Mouse (Mus musculus) embryonic facial prominence, embryonic 11.5 days (tissue): Measurements from ENCODE around the gene 9530077C05Rik. TPM values are rescaled to one million over a fixed set of nuclear protein-coding genes. Genes with fewer than 3 reads are reported as not detected.

Experiments used
- ATAC-seq: fragments of 200-750 bp; cut with Nextera tagmentation; replicated peaks from 2 replicates; pipeline ENCODE4 v1.8.0; 2017; ENCODE audit warnings: low read depth; ENCODE audit not compliant: insufficient number of reproducible peaks, low FRiP score, low TSS enrichment
- DNase-seq: peaks from one replicate; pipeline ENCODE4 v3.0.0-alpha.2; 2015; ENCODE audit warnings: low spot score
- H3K27ac ChIP-seq: fragments of 300-500 bp; sonication (generic); replicated peaks from 2 replicates; pipeline ENCODE4 v1.5.1; 2014; ENCODE audit warnings: mild to moderate bottlenecking, low read depth, low read length, control low read depth
- H3K27me3 ChIP-seq: fragments of 300-500 bp; sonication (generic); 2 replicates; pipeline ENCODE4 v1.6.1; 2014; ENCODE audit warnings: mild to moderate bottlenecking, low read length, moderate library complexity, mixed read lengths; ENCODE audit not compliant: control insufficient read depth, insufficient read depth
- H3K36me3 ChIP-seq: fragments of 300-500 bp; sonication (generic); replicated peaks from 2 replicates; pipeline ENCODE4 v1.6.1; 2014; ENCODE audit warnings: low read depth, mild to moderate bottlenecking, low read length, moderate library complexity, mixed read lengths; ENCODE audit not compliant: control insufficient read depth, insufficient read depth
- H3K4me1 ChIP-seq: fragments of 300-500 bp; sonication (generic); 2 replicates; pipeline ENCODE4 v1.6.1; 2014; ENCODE audit warnings: low read length, mixed read lengths; ENCODE audit not compliant: control insufficient read depth, insufficient read depth
- H3K4me2 ChIP-seq: fragments of 300-500 bp; sonication (generic); 2 replicates; pipeline ENCODE4 v1.6.1; 2014; ENCODE audit warnings: low read depth, mild to moderate bottlenecking, control low read depth, low read length, moderate library complexity
- H3K4me3 ChIP-seq: fragments of 300-500 bp; sonication (generic); 2 replicates; pipeline ENCODE4 v1.5.1; 2014; ENCODE audit warnings: low read depth, low read length, control low read depth
- H3K9ac ChIP-seq: fragments of 300-500 bp; sonication (generic); replicated peaks from 2 replicates; pipeline ENCODE4 v1.6.1; 2014; ENCODE audit warnings: mild to moderate bottlenecking, control low read depth, low read length
- H3K9me3 ChIP-seq: fragments of 300-500 bp; sonication (generic); replicated peaks from 2 replicates; pipeline ENCODE4 v1.6.1; 2016; ENCODE audit warnings: mild to moderate bottlenecking, low read length, inconsistent platforms, mixed read lengths; ENCODE audit not compliant: control insufficient read depth
- WGBS: fragments of 180-500 bp; shearing (Covaris S2); extraction: QIAGEN DNeasy Blood & Tissue Kit; methylation state at CpG from one replicate; pipeline ENCODE4 v1.1.7; 2014; 5-methylcytosine and 5-hydroxymethylcytosine counted together
- polyA plus RNA-seq: library from polyadenylated mRNA; unstranded; fragments of >200 nt; fragmentation: Nextera tagmentation; extraction: Ambion mirVana; gene quantifications from 2 replicates; pipeline ENCODE4 v1.2.1, GENCODE M21; 2014

Gene 9530077C05Rik
- polyA plus RNA-seq, 1 experiment from 2014 or later: 8.8 TPM

GRCm38 (mm10) chr9:22388401-22388980 lies 22.8 kb upstream of the 9530077C05Rik start:
- ATAC-seq (peak; percentile 78), DNase-seq (peak; percentile 77)
- WGBS: under 1% methylated on average over 41 of the region's 41 CpGs

GRCm38 (mm10) chr9:22389021-22389476 lies 22.3 kb upstream of the 9530077C05Rik start, which contains the start of gene Anln:
Anln (minus strand) TSS chr9:22389188.
- H3K27ac ChIP-seq: peak within 1 kb of the TSS; percentile 85
- H3K9me3 ChIP-seq: no peaks in the 10 kb centered on the region
- H3K4me3 ChIP-seq: peak within 1 kb of the TSS; percentile 76
- peak within 1 kb of the TSS; percentile 88 for H3K9ac ChIP-seq
- H3K4me1 ChIP-seq: no peaks in the 10 kb centered on the region
- no peaks in the 10 kb centered on the region for H3K27me3 ChIP-seq
- DNase-seq: peak; percentile 96
- H3K36me3 ChIP-seq: no peaks in the 10 kb centered on the region
- under 1% methylated on average over 41 of the region's 44 CpGs for WGBS
- ATAC-seq: peak; percentile 95
- peak within 1 kb of the TSS; percentile 78 for H3K4me2 ChIP-seq

More at GRCm38 (mm10) chr9:22388401-22388980, 22.8 kb upstream of the 9530077C05Rik start:
- Histone ChIP-seq H3K9me3 (no peaks in the 10 kb centered on the region), H3K4me2 (peak overlapping the region; percentile 78), H3K27me3 (no peaks in the 10 kb centered on the region), H3K9ac (peak overlapping the region; percentile 88), H3K36me3 (no peaks in the 10 kb centered on the region), H3K4me3 (peak overlapping the region; percentile 76), H3K4me1 (no peaks in the 10 kb centered on the region), H3K27ac (peak overlapping the region; percentile 85)

GRCm38 (mm10) chr9:22389736-22390245 lies 21.5 kb upstream of the 9530077C05Rik start:
- H3K4me3 ChIP-seq: peak overlapping the region; percentile 76; the same call in 1 of the 2 replicates
- ATAC-seq: no peak
- no peak for DNase-seq
- H3K4me1 ChIP-seq: no peaks in the 10 kb centered on the region
- no peaks in the 10 kb centered on the region for H3K27me3 ChIP-seq
- H3K4me2 ChIP-seq: peak overlapping the region; percentile 78; the same call in 1 of the 2 replicates
- H3K27ac ChIP-seq: no peak overlapping the region
- no peaks in the 10 kb centered on the region for H3K36me3 ChIP-seq
- peak overlapping the region; percentile 88; the same call in 1 of the 2 replicates for H3K9ac ChIP-seq
- 70% methylated on average over 6 of the region's 6 CpGs for WGBS
- H3K9me3 ChIP-seq: no peaks in the 10 kb centered on the region

- ATAC-seq (no peak), DNase-seq (no peak)
- Histone ChIP-seq H3K9ac (no peak overlapping the region), H3K27ac (no peak overlapping the region), H3K9me3 (no peaks in the 10 kb centered on the region), H3K4me3 (no peak overlapping the region), H3K4me1 (no peaks in the 10 kb centered on the region), H3K36me3 (no peaks in the 10 kb centered on the region), H3K4me2 (no peak overlapping the region), H3K27me3 (no peaks in the 10 kb centered on the region)
- WGBS: 88% methylated on average over 5 of the region's 5 CpGs
Measured at GRCm38 (mm10) chr9:22390390-22390789, 20.9 kb upstream of the 9530077C05Rik start.

GRCm38 (mm10) chr9:22394725-22395124 lies 16.6 kb upstream of the 9530077C05Rik start:
- H3K4me3 ChIP-seq: no peak overlapping the region
- no peak overlapping the region for H3K9ac ChIP-seq
- no peak overlapping the region for H3K27ac ChIP-seq
- no peak overlapping the region for H3K4me2 ChIP-seq
- WGBS: 86% methylated on average over 2 of the region's 2 CpGs
- no peaks in the 10 kb centered on the region for H3K9me3 ChIP-seq
- no peaks in the 10 kb centered on the region for H3K27me3 ChIP-seq
- H3K4me1 ChIP-seq: no peaks in the 10 kb centered on the region
- DNase-seq (no peak), ATAC-seq (no peak)
- H3K36me3 ChIP-seq: no peaks in the 10 kb centered on the region

GRCm38 (mm10) chr9:22399021-22399420 lies 12.3 kb upstream of the 9530077C05Rik start:
- Histone ChIP-seq H3K27me3 (no peaks in the 10 kb centered on the region), H3K9ac (no peak overlapping the region), H3K9me3 (no peaks in the 10 kb centered on the region), H3K36me3 (no peaks in the 10 kb centered on the region), H3K4me1 (no peaks in the 10 kb centered on the region), H3K4me3 (no peak overlapping the region), H3K4me2 (no peak overlapping the region), H3K27ac (no peak overlapping the region)
- DNase-seq: no peak
- 79% methylated on average over 4 of the region's 4 CpGs for WGBS
- ATAC-seq: no peak

GRCm38 (mm10) chr9:22402001-22402400 lies 9.3 kb upstream of the 9530077C05Rik start:
- no peak for ATAC-seq
- H3K27me3 ChIP-seq: no peaks in the 10 kb centered on the region
- no peak overlapping the region for H3K9ac ChIP-seq
- H3K4me2 ChIP-seq: no peak overlapping the region
- no peak for DNase-seq
- no peaks in the 10 kb centered on the region for H3K9me3 ChIP-seq
- H3K4me3 ChIP-seq: no peak overlapping the region
- 82% methylated on average over 6 of the region's 6 CpGs for WGBS
- H3K4me1 ChIP-seq: no peaks in the 10 kb centered on the region
- H3K27ac ChIP-seq: no peak overlapping the region
- H3K36me3 ChIP-seq: no peaks in the 10 kb centered on the region

- Histone ChIP-seq H3K4me2 (no peak overlapping the region), H3K27ac (no peak overlapping the region), H3K9me3 (no peaks in the 10 kb centered on the region), H3K36me3 (no peaks in the 10 kb centered on the region), H3K27me3 (no peaks in the 10 kb centered on the region), H3K4me3 (no peak overlapping the region), H3K4me1 (no peaks in the 10 kb centered on the region), H3K9ac (no peak overlapping the region)
- ATAC-seq (no peak), DNase-seq (no peak)
- WGBS: 76% methylated on average over 3 of the region's 3 CpGs
Measured at GRCm38 (mm10) chr9:22402976-22403375, 8.3 kb upstream of the 9530077C05Rik start.
